Mouse (Mus musculus) layer of hippocampus, adult 8-10 months (tissue): ENCODE data around the gene C130074G19Rik. TPM values are rescaled to one million over a fixed set of nuclear protein-coding genes. Genes with fewer than 3 reads are reported as not detected.
A peak's percentile ranks its signal among the peaks of the same experiment; 100 is the strongest.

Source experiments
- DNase-seq, 2 experiments: peaks; one replicate each; pipeline ENCODE4 v3.0.0; 2022; ENCODE audit warnings: low spot score in 2 of 2
- total RNA-seq, 4 experiments: library from RNA; stranded (reverse); gene quantifications; 2 replicates each; pipeline ENCODE4 v1.2.4; 2022

C130074G19Rik gene
- total RNA-seq, 4 experiments from 2014 or later = 7.2 to 8.9 (median 8.4) TPM

GRCm38 (mm10) chr1:184877306-184877705 is 5.7 kb downstream of the C130074G19Rik start:
- no peak for DNase-seq

DNA sequence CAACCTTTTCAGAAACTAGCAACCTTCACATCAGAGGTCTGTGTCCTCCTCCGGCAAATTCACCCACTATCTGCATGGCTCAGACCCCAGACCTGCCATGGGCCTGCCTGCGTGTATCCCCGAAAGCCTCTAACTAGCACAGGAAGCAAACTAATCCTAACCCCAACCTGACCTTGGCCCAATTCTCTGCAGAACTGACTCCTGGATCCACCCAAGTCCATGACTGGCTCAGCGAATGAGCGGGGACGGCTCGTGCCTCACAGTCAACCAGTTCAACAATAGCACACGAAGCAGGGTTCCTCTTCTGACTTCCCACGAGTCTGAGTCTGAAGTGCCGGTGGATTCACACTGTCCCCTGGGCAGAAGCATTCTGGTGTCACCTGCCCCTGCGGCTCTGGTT is 9.1 kb downstream of the C130074G19Rik start:
- no peak for DNase-seq

GRCm38 (mm10) chr1:184872069-184872819 is 10.8 kb downstream of the C130074G19Rik start:
- DNase-seq = no peak

GRCm38 (mm10) chr1:184871506-184871905 is 11.5 kb downstream of the C130074G19Rik start:
- no peak for DNase-seq

GRCm38 (mm10) chr1:184870646-184871385 is 12.2 kb downstream of the C130074G19Rik start:
- DNase-seq = no peak

GRCm38 (mm10) chr1:184869939-184870565 is 13.0 kb downstream of the C130074G19Rik start:
- DNase-seq = no peak

DNA sequence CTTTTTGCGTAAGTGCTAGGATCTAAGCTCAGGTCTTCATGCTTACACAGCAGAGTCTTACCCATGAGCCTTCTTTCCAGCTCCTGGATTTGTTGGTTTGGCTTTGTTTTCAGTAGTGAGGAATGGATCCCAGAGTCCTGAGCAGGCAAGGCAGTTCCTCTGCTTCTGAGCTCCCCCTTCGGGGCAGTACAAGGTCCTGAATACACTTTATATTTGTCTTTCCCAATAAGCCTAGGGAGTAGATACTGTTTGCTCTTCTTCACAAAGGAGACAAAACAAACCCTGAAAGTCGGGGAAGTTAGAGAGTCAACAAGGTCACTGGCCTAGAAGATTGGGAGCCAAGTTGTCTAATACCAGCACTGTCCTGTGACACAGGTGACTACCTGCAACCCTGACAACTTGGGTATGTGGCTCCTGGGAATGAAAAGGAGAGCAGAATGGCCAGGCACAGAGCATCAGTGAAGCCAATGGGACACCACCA is 15.3 kb downstream of the C130074G19Rik start:
- no peak for DNase-seq

DNA sequence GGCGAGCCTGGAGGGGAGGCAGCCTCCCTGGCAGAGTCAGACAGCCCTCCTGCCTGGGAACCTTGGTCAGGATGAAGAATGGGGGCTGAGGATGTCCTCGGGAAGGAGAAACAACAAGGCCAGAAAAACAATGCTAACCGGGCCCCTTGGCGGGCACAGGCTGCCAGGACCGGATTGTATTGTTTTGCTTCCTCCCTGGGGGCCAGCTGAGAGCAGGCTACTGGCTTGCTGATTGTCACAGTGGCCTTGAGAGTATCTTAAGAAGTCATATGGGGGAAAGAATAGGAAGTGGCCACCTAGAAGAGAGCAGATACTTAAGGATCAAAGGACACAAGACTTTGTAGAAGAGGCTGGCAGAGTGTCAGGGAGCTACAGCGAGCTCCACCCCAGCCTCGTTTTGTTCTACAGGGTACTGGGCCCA is 18.6 kb downstream of the C130074G19Rik start:
- DNase-seq = no peak

DNA sequence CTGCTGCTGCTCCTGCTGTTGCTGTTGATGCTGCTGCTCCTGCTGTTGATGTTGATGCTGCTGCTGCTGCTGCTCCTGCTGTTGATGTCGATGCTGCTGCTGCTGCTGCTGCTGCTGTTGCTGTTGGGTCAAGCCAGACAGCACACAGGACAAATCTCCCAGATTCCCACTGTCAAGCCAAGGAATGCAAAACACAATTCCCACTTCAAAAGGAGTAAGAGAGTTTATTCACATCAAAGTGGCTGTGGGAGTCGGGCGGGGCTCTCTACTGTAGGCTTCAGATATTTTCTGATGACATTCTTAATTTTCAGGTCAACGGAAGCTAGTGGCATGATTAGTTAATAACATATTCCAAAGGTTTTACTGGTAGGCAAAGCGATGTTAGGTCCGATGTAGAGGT is 20.4 kb downstream of the C130074G19Rik start:
- no peak for DNase-seq

DNA sequence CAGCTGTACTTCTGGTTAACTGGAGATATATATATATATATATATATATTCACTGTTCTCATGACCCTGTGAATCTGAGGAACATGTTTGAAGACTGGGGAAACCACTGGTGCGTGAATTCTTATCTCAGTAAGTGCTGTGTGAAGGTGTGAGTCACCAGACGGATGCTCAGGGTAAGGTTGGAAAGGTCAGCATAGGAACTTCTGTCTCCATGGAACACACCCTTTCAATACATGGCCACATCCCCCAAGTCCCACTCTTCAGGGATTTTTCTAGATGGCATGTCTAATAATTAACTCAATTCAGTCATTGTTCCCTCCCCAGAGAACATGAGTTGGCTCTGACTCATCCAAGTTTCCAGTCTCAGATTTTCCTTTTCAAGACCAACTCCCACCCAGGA is 21.5 kb downstream of the C130074G19Rik start:
- no peak for DNase-seq

GRCm38 (mm10) chr1:184860276-184860675 is 22.7 kb downstream of the C130074G19Rik start:
- DNase-seq = no peak

- DNase-seq = no peak
These were observed 24.8 kb downstream of the C130074G19Rik start for GRCm38 (mm10) chr1:184858253-184858652.

DNA sequence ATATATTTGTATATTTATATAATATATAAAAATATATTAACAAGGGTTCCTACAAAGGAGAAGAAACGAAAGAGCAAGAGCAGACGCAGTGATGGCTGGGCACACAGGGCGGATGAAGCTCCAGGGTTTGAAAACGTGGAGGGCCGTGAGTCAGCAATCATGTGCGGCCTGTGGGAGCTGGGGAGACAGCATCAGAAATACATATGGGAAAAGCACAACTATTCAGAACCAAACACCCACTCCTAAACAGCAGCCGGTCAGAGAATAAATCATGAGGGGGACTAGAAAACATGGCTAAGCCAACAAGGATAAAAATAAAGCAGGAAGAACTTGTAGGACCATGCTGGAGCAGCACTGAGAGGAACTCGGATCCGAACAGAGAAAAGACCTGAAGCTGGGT is 25.8 kb downstream of the C130074G19Rik start:
- peak in 1 of 2 experiments; percentile 21 for DNase-seq

- no peak for DNase-seq
These were observed 29.1 kb downstream of the C130074G19Rik start for GRCm38 (mm10) chr1:184853922-184854321.

GRCm38 (mm10) chr1:184853339-184853738 is 29.7 kb downstream of the C130074G19Rik start:
- peak; percentile 26 to 36 for DNase-seq

GRCm38 (mm10) chr1:184851741-184852618 is 31.0 kb downstream of the C130074G19Rik start:
- DNase-seq = peak; percentile 74 to 76

DNA sequence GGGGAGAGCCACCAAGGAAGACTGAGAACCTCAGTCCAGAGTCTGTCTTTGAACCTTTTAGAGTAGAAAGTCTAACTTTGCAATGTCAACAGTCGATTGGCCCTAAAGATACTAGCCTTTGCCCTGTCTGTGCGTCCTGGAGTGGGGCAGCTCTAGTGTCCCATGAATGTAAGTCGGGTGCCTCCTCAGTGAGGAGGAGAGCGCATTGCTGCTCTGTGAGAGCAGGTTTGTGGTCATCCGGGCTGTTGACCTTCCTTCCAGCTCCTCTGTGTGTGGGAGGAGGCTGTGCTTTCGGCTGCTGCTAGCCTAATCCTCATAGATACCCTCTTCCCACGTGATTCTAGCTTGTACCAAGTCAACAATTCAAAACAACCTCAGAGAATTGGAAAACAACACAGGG is 31.9 kb downstream of the C130074G19Rik start:
- no peak for DNase-seq

DNA sequence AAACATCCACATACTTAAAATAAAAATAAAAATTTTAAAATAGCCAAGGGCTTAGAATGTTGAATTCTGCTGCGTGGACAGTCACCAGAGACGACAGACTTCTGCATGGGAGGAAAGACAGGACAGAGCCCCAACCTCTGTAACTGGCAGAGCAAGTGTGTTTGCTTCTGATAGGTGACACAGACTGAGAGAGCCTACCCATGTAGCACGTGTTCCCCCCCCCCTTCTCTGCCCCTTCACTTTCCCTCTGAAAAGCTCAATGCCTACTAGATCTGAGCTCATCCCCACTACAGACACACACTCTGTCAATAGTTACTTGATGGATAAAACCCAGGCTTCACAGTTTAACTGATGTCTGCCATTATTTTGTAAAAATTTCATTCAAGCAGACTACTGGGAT is 36.0 kb downstream of the C130074G19Rik start:
- no peak for DNase-seq

DNA sequence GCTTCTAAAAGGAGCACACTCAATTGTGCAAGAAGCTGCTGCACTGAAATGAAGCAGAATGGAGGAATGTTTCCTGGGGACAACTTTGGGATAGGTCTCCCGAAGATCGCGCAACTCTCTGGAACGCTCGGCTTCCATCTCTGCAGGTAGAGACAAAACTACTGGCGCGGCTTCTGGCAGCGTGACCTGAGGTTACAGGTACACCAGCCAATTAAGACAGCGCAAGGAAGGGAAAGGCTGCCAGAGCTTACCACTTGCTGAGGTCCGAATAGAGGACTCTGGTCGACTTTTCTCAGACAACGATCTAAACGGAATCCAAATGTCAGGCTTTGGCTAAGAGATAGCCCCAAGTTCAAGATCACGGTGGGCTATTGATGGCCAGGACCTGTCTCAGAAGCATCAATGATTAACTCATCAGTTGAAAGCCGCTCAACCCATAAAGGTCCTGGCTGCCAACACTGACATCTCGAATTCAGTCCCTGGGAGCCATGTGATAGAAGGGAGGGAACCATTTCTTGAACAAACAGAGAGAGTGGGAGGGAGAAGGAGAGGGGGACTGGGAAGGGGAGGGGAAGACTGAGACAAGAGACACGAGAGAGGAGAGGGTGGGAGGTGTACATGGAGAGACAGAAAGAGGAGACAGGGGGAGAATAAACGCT is 36.8 kb downstream of the C130074G19Rik start, which contains the start of gene Marc2:
Gene Marc2 (minus strand): TSS at position 360 of the 659 bp plus-strand sequence.
- no peak for DNase-seq
